Comparison of ENCODE assay signal across 13 mouse cellular contexts in the genomic region with DNA sequence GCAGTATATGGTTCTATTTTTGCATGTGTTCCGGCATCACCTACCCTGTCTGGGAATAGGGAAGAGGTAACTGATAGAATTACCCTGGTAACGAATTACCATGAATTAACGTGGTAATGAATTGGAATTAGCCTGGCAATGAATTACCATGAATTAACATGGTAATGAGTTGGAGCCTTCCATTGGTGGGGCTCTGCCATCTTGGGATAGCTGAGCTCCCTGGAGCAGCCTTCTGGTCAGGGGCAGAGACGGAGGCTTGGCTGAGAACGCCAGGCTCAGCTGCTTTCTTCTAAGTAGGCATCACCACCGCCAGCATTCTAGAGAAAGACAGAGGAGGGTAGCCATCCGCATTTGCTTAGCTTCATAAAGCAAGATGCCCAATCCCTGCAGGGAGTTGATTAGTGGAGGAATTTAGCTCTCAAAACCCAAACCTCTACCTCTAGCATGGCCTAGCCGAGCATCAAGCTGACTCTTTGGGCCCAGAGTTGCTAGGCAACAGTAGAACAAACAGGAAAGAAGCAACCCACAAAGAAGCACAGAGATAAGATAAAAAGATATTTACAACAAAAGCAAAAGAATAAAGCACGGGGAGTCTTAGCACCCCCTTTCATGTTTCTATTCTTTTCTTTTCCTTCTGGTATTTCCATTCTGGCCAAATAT. TPM values are rescaled to one million over a fixed set of nuclear protein-coding genes. Genes with fewer than 3 reads are reported as not detected.
DNase-seq lines count a peak whose midpoint lies in the region; ATAC-seq lines count a peak whose summit lies in the region.
"Had no signal": no experiment of that assay in that cellular context is flagged by ENCODE, and none has a peak within 500 bp of the region (broad histone marks: within the 10 kb centered on the region; RNA-seq: fewer than 3 reads in every experiment).

No protein-coding gene starts in this region.

- H3K4me1 ChIP-seq in forebrain, embryonic 14.5 days (ENCODE audit: control insufficient read depth, insufficient read depth, low read length), result peaks cover 13% of the 10 kb centered on the region
- peaks cover 34% of the 10 kb centered on the region for H3K4me1 ChIP-seq in forebrain, embryonic 10.5 days
- peaks cover 10% of the 10 kb centered on the region for H3K4me1 ChIP-seq in hindbrain, embryonic 14.5 days (replicated peaks; ENCODE audit: control insufficient read depth, insufficient read depth, low read length)

- WGBS in forebrain, embryonic 14.5 days, result 26% methylated on average over 9 of the region's 9 CpGs
- WGBS in forebrain, embryonic 10.5 days, result 79% methylated on average over 9 of the region's 9 CpGs
- WGBS in hindbrain, embryonic 14.5 days, result 26% methylated on average over 9 of the region's 9 CpGs

- no peaks in the 10 kb centered on the region for H3K27me3 ChIP-seq in forebrain, embryonic 14.5 days (replicated peaks; ENCODE audit: control insufficient read depth, insufficient read depth, low read length)
- H3K27me3 ChIP-seq in forebrain, embryonic 10.5 days (ENCODE audit: poor library complexity, severe bottlenecking), result peaks cover 15% of the 10 kb centered on the region
- H3K27me3 ChIP-seq in hindbrain, embryonic 14.5 days (ENCODE audit: control insufficient read depth, insufficient read depth, low read length), result no peaks in the 10 kb centered on the region
- H3K27me3 ChIP-seq: heart, embryonic 13.5 days had no signal

- no peak overlapping the region for H3K9ac ChIP-seq in forebrain, embryonic 14.5 days (ENCODE audit: low read length)
- no peak overlapping the region for H3K9ac ChIP-seq in hindbrain, embryonic 14.5 days
- H3K9ac ChIP-seq: heart, embryonic 13.5 days; liver, embryonic 15.5 days had no signal

- peak; percentile 50 for ATAC-seq in forebrain, embryonic 14.5 days
- peak; percentile 82 for ATAC-seq in CD4-positive, CD25-positive, alpha-beta regulatory T cell, adult 4 months
- ATAC-seq in hindbrain, embryonic 14.5 days (ENCODE audit: low FRiP score), result peak; percentile 54; the same call in 1 of the 2 replicates
- no peak for ATAC-seq in megakaryocyte-erythroid progenitor cell, adult 5-6 weeks (replicated peaks; ENCODE audit: low FRiP score, low TSS enrichment, poor library complexity, severe bottlenecking)

- no peaks in the 10 kb centered on the region for H3K9me3 ChIP-seq in forebrain, embryonic 14.5 days (replicated peaks; ENCODE audit: control insufficient read depth, low read length)
- H3K9me3 ChIP-seq in forebrain, embryonic 10.5 days, result no peaks in the 10 kb centered on the region
- H3K9me3 ChIP-seq in hindbrain, embryonic 14.5 days (ENCODE audit: control insufficient read depth, low read length), result no peaks in the 10 kb centered on the region
- H3K9me3 ChIP-seq: heart, embryonic 13.5 days; liver, embryonic 15.5 days had no signal

- no peak overlapping the region for H3K4me3 ChIP-seq in forebrain, embryonic 14.5 days (ENCODE audit: low read depth, low read length)
- no peak overlapping the region for H3K4me3 ChIP-seq in forebrain, embryonic 10.5 days
- no peak overlapping the region for H3K4me3 ChIP-seq in hindbrain, embryonic 14.5 days (replicated peaks; ENCODE audit: low read length)
- H3K4me3 ChIP-seq: gastrocnemius, adult 2 months; heart, embryonic 13.5 days; liver, embryonic 15.5 days had no signal

- no peaks in the 10 kb centered on the region for H3K36me3 ChIP-seq in forebrain, embryonic 14.5 days (ENCODE audit: control insufficient read depth, insufficient read depth, low read length)
- no peaks in the 10 kb centered on the region for H3K36me3 ChIP-seq in forebrain, embryonic 10.5 days (replicated peaks)
- no peaks in the 10 kb centered on the region for H3K36me3 ChIP-seq in hindbrain, embryonic 14.5 days (replicated peaks; ENCODE audit: control insufficient read depth, insufficient read depth)
- H3K36me3 ChIP-seq: heart, embryonic 13.5 days; liver, embryonic 15.5 days had no signal

- H3K4me2 ChIP-seq in forebrain, embryonic 14.5 days (ENCODE audit: low read length), result no peak overlapping the region
- no peak overlapping the region for H3K4me2 ChIP-seq in hindbrain, embryonic 14.5 days (replicated peaks)
- H3K4me2 ChIP-seq: heart, embryonic 13.5 days; liver, embryonic 15.5 days had no signal

- peak; percentile 76 for DNase-seq in forebrain, embryonic 14.5 days (ENCODE audit: low spot score)
- no peak for DNase-seq in forebrain, embryonic 10.5 days (ENCODE audit: extremely low spot score, low spot score)
- DNase-seq in hindbrain, embryonic 14.5 days (ENCODE audit: low spot score), result peak; percentile 47
- peak; percentile 42 to 68 for DNase-seq in natural killer cell, adult 2 months (ENCODE audit: low spot score in 2 of 2)
- DNase-seq in frontal cortex, postnatal 36 days (ENCODE audit: low spot score in 2 of 2), result no peak
- no peak for DNase-seq in ovary, postnatal 36 days (ENCODE audit: low spot score)
- DNase-seq: cerebellum, postnatal 36 days; gastrocnemius, adult 2 months; right cerebral cortex, postnatal 4 days had no signal

- no peak overlapping the region; the same call in 1 of the 2 replicates for H3K27ac ChIP-seq in forebrain, embryonic 14.5 days (ENCODE audit: low read depth, low read length)
- H3K27ac ChIP-seq in forebrain, embryonic 10.5 days, result no peak overlapping the region
- peak overlapping the region; percentile 66 for H3K27ac ChIP-seq in hindbrain, embryonic 14.5 days
- H3K27ac ChIP-seq: gastrocnemius, adult 2 months; heart, embryonic 13.5 days; liver, embryonic 15.5 days had no signal

RNA-seq across cellular contexts. Expression of gene Arl4c, which starts 6.8 kb away (rescaled TPM):
- polyA plus RNA-seq in forebrain, embryonic 14.5 days (2014; fragmentation: Nextera tagmentation; extraction: Ambion mirVana), result 16.3 and 17.4 TPM in 2 replicates
- 21.8 and 22.3 TPM in 2 replicates for polyA plus RNA-seq in forebrain, embryonic 10.5 days (2016; fragmentation: Nextera tagmentation; extraction: Ambion mirVana)
- polyA plus RNA-seq in CD4-positive, CD25-positive, alpha-beta regulatory T cell, adult 4 months (2017; shearing (Covaris generic)), result 10 to 100 TPM; 16.0 to 19.4 TPM
- 23.0 and 26.2 TPM in 2 replicates for polyA plus RNA-seq in hindbrain, embryonic 14.5 days (2014; fragmentation: Nextera tagmentation; extraction: Ambion mirVana)
- 0.87 and 1.6 TPM in 2 replicates for total RNA-seq in megakaryocyte-erythroid progenitor cell, adult 5-6 weeks (2014; fragmentation: Nextera tagmentation)
- 3.2 and 5.9 TPM in 2 replicates for total RNA-seq in megakaryocyte-erythroid progenitor cell, adult 5-6 weeks (2017)

Comparison
In these comparisons a context has a peak if more than half of its experiments do, and no peak if none do; other contexts are left out.
1. DNase-seq: peak in forebrain, embryonic 14.5 days (single experiment), hindbrain, embryonic 14.5 days (single experiment) and natural killer cell, adult 2 months (2 of 2); none in forebrain, embryonic 10.5 days (single experiment), frontal cortex, postnatal 36 days (0 of 2) and ovary, postnatal 36 days (single experiment).